Mouse (Mus musculus): Measurements from ENCODE around the gene Gm11237.
"Not testable (repeated sequence)": the region's sequence is repeated elsewhere in the genome, so short reads cannot be mapped to it uniquely, and the experiment has no call there.

Gm11237 gene

DNA sequence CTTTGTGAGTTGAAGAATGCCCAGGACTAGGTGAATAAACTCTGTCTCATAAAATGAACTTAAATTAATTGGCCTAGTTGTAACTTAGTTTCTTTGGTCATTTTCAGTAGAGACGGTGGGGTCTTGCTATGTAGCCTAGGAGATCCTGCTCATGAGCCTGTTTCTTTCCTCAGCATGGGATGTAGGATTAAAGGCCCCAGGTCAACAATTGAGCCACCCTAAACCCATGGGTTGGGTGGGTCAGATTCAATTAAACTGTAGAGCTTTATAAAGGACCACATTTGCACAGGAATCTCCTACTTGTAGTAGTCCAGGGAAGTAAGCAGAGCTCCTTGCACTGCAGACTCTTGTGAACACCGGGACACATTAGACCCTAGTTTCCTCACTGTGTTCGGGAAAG lies at the start of gene Gm11237:
TSS of gene Gm11237 (plus strand) at position 301 of the 400 bp plus-strand sequence.
- not testable (repeated sequence) for DNase-seq (ENCODE audit: low read depth, low spot score)

DNA sequence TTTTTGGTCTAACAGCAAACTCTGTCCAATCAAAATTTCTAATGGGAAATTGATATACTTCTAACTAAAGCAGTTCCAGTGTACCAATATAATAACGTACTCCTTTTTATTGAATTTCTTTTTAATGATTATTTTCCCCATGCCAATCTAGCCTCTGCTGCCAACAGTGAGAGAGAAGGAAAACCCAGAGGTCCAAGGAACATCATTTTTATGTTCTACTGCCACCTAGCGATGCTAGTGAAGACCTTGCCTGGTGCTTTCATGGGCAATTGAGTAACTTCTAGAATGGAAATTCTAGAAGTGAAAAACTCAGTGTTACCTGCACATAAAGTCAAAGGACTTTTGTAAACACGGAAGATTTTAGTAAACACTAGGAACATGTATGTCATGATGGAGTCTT lies 23.5 kb upstream of the Gm11237 start:
- peak; percentile 56 for DNase-seq (ENCODE audit: low read depth, low spot score)

DNA sequence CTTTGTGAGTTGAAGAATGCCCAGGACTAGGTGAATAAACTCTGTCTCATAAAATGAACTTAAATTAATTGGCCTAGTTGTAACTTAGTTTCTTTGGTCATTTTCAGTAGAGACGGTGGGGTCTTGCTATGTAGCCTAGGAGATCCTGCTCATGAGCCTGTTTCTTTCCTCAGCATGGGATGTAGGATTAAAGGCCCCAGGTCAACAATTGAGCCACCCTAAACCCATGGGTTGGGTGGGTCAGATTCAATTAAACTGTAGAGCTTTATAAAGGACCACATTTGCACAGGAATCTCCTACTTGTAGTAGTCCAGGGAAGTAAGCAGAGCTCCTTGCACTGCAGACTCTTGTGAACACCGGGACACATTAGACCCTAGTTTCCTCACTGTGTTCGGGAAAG lies 15.2 kb upstream of the Gm11237 start, which contains the start of gene Gm11238:
TSS of gene Gm11238 (plus strand) at position 301 of the 400 bp plus-strand sequence.
- not testable (repeated sequence) for DNase-seq (ENCODE audit: low read depth, low spot score)

DNA sequence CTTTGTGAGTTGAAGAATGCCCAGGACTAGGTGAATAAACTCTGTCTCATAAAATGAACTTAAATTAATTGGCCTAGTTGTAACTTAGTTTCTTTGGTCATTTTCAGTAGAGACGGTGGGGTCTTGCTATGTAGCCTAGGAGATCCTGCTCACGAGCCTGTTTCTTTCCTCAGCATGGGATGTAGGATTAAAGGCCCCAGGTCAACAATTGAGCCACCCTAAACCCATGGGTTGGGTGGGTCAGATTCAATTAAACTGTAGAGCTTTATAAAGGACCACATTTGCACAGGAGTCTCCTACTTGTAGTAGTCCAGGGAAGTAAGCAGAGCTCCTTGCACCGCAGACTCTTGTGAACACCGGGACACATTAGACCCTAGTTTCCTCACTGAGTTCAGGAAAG lies 15.0 kb downstream of the Gm11237 start, which contains the start of gene Gm11236:
TSS of gene Gm11236 (plus strand) at position 301 of the 400 bp plus-strand sequence.
- DNase-seq (ENCODE audit: low read depth, low spot score): not testable (repeated sequence)

DNA sequence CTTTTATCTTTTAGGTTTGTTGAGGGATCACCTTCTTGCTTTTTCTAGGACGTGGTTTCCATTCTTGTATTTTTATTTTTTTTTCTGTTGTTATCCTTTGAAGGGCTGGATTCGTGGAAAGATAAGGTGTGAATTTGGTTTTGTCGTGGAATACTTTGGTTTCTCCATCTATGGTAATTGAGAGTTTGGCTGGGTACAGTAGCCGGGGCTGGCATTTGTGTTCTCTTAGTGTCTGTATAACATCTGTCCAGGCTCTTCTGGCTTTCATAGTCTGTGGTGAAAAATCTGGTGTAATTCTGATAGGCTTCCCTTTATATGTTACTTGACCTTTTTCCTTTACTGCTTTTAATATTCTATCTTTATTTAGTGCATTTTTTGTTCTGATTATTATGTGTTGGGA lies 39.1 kb downstream of the Gm11237 start:
- DNase-seq (ENCODE audit: low read depth, low spot score): not testable (repeated sequence)

DNA sequence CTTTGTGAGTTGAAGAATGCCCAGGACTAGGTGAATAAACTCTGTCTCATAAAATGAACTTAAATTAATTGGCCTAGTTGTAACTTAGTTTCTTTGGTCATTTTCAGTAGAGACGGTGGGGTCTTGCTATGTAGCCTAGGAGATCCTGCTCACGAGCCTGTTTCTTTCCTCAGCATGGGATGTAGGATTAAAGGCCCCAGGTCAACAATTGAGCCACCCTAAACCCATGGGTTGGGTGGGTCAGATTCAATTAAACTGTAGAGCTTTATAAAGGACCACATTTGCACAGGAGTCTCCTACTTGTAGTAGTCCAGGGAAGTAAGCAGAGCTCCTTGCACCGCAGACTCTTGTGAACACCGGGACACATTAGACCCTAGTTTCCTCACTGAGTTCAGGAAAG lies 45.3 kb downstream of the Gm11237 start, which contains the start of gene Gm11239:
TSS of gene Gm11239 (plus strand) at position 301 of the 400 bp plus-strand sequence.
- DNase-seq (ENCODE audit: low read depth, low spot score): not testable (repeated sequence)
